Mouse (Mus musculus) MEL (cell line): ENCODE results near the gene Gm10300. TPM values are rescaled to one million over a fixed set of nuclear protein-coding genes. Genes with fewer than 3 reads are reported as not detected.

Experiments
- DNase-seq: peaks from one replicate; pipeline ENCODE4 v3.0.0; 2011; ENCODE audit warnings: low read depth, low spot score
- H3K27ac ChIP-seq: 2 replicates; pipeline ENCODE4 v1.5.1; 2012; ENCODE audit warnings: low read depth, mild to moderate bottlenecking, control low read depth, low read length, moderate library complexity; ENCODE audit not compliant: control insufficient read depth
- H3K27me3 ChIP-seq, 2 experiments: fragments of 150-350 bp in 1 of 2; sonication (generic) in 1 of 2; 2 replicates each; pipeline ENCODE4 v1.6.1; 2012; ENCODE audit warnings: low read length in 2 of 2, mild to moderate bottlenecking in 2 of 2, improper control_type of control experiment in 1 of 2, moderate library complexity in 1 of 2; ENCODE audit not compliant: insufficient read depth in 2 of 2, control insufficient read depth in 1 of 2
- H3K36me3 ChIP-seq, 2 experiments: 2 replicates each; pipeline ENCODE4 v1.6.1; 2012 to 2014; ENCODE audit warnings: low read length in 2 of 2, improper control_type of control experiment in 1 of 2, inconsistent platforms in 1 of 2, mild to moderate bottlenecking in 1 of 2; ENCODE audit not compliant: insufficient read depth in 2 of 2, control insufficient read depth in 1 of 2
- H3K4me1 ChIP-seq, 2 experiments: fragments of 150-350 bp in 1 of 2; sonication (generic) in 1 of 2; 2 replicates each; pipeline ENCODE4 v1.6.1; 2012; ENCODE audit warnings: low read length in 2 of 2, improper control_type of control experiment in 1 of 2, mild to moderate bottlenecking in 1 of 2; ENCODE audit not compliant: insufficient read depth in 2 of 2, control insufficient read depth in 1 of 2
- H3K4me3 ChIP-seq, 2 experiments: fragments of 150-350 bp in 1 of 2; sonication (generic) in 1 of 2; 2 replicates each; pipeline ENCODE4 v1.5.1; 2012; ENCODE audit warnings: low read depth in 2 of 2, low read length in 2 of 2, mild to moderate bottlenecking in 2 of 2, moderate library complexity in 2 of 2, control low read depth in 1 of 2, improper control_type of control experiment in 1 of 2; ENCODE audit not compliant: control insufficient read depth in 1 of 2, insufficient read depth in 1 of 2
- H3K79me2 ChIP-seq: 2 replicates; pipeline ENCODE4 v1.6.1; 2012; ENCODE audit warnings: mild to moderate bottlenecking, low read length, moderate library complexity; ENCODE audit not compliant: control insufficient read depth, poor library complexity, insufficient read depth
- H3K9ac ChIP-seq: 2 replicates; pipeline ENCODE4 v1.6.1; 2012; ENCODE audit warnings: low read depth, mild to moderate bottlenecking, control low read depth, low read length, moderate library complexity; ENCODE audit not compliant: control insufficient read depth, poor library complexity, severe bottlenecking
- H3K9me3 ChIP-seq: fragments of 150-350 bp; sonication (generic); replicated peaks from 2 replicates; pipeline ENCODE4 v1.6.1; 2012; ENCODE audit warnings: mild to moderate bottlenecking, low read length, improper control_type of control experiment, moderate library complexity; ENCODE audit not compliant: insufficient read depth
- CHD1 ChIP-seq: IDR thresholded peaks from 2 replicates; pipeline ENCODE4 v1.6.1; 2012; ENCODE audit warnings: low read depth, mild to moderate bottlenecking, inconsistent platforms, low read length, improper control_type of control experiment
- CHD2 ChIP-seq: IDR thresholded peaks from 2 replicates; pipeline ENCODE4 v1.6.1; 2011; ENCODE audit warnings: low read length, improper control_type of control experiment
- CTCF ChIP-seq, 3 experiments: IDR thresholded peaks in 2 of 3; conservative IDR thresholded peaks in 1 of 3; 2 replicates each; pipeline ENCODE4 v1.5.1; 2011 to 2012; ENCODE audit warnings: low read length in 3 of 3, low read depth in 2 of 3, mild to moderate bottlenecking in 2 of 3, improper control_type of control experiment in 1 of 3, inconsistent platforms in 1 of 3, mixed read lengths in 1 of 3, moderate library complexity in 1 of 3; ENCODE audit not compliant: control insufficient read depth in 1 of 3, insufficient read depth in 1 of 3, poor library complexity in 1 of 3, severe bottlenecking in 1 of 3
- E2F4 ChIP-seq: IDR thresholded peaks from 2 replicates; pipeline ENCODE4 v1.6.1; 2011; ENCODE audit warnings: low read depth, low read length, improper control_type of control experiment, borderline replicate concordance
- EP300 ChIP-seq, 2 experiments: IDR thresholded peaks; 2 replicates each; pipeline ENCODE4 v1.6.1; 2011; ENCODE audit warnings: improper control_type of control experiment in 2 of 2, low read length in 2 of 2, low read depth in 1 of 2, mild to moderate bottlenecking in 1 of 2
- ETS1 ChIP-seq: IDR thresholded peaks from 2 replicates; pipeline ENCODE4 v1.6.1; 2012; ENCODE audit warnings: low read depth, mild to moderate bottlenecking, inconsistent platforms, low read length, improper control_type of control experiment, moderate library complexity
- GATA1 ChIP-seq: IDR thresholded peaks from 2 replicates; pipeline ENCODE4 v1.6.1; 2011; ENCODE audit warnings: low read depth, low read length, improper control_type of control experiment
- HCFC1 ChIP-seq: IDR thresholded peaks from 2 replicates; pipeline ENCODE4 v1.6.1; 2012; ENCODE audit warnings: low read depth, mild to moderate bottlenecking, inconsistent platforms, low read length, improper control_type of control experiment, moderate library complexity
- MAFK ChIP-seq: IDR thresholded peaks from 2 replicates; pipeline ENCODE4 v1.6.1; 2011; ENCODE audit warnings: low read depth, mild to moderate bottlenecking, low read length, improper control_type of control experiment, borderline replicate concordance
- MAX ChIP-seq: IDR thresholded peaks from 2 replicates; pipeline ENCODE4 v1.6.1; 2011; ENCODE audit warnings: low read length, improper control_type of control experiment
- MAZ ChIP-seq: IDR thresholded peaks from 2 replicates; pipeline ENCODE4 v1.6.1; 2012; ENCODE audit warnings: low read depth, mild to moderate bottlenecking, inconsistent platforms, low read length, improper control_type of control experiment
- MXI1 ChIP-seq: IDR thresholded peaks from 2 replicates; pipeline ENCODE4 v1.6.1; 2011; ENCODE audit warnings: mild to moderate bottlenecking, low read depth, low read length, improper control_type of control experiment
- MYC ChIP-seq: IDR thresholded peaks from 2 replicates; pipeline ENCODE4 v1.6.1; 2011; ENCODE audit warnings: low read depth, mild to moderate bottlenecking, low read length, improper control_type of control experiment, moderate library complexity
- NELFE ChIP-seq: IDR thresholded peaks from 2 replicates; pipeline ENCODE4 v1.6.1; 2011; ENCODE audit warnings: low read depth, low read length, improper control_type of control experiment
- POLR2A ChIP-seq, 2 experiments: IDR thresholded peaks; 2 replicates each; pipeline ENCODE4 v1.6.1; 2011 to 2012; ENCODE audit warnings: low read length in 2 of 2, mild to moderate bottlenecking in 2 of 2, control low read depth in 1 of 2, improper control_type of control experiment in 1 of 2, low read depth in 1 of 2, moderate library complexity in 1 of 2; ENCODE audit not compliant: control insufficient read depth in 1 of 2, insufficient read depth in 1 of 2, poor library complexity in 1 of 2
- POLR2AphosphoS5 ChIP-seq: IDR thresholded peaks from 2 replicates; pipeline ENCODE4 v1.6.1; 2012; ENCODE audit warnings: low read depth, borderline replicate concordance, mild to moderate bottlenecking, inconsistent platforms, low read length, moderate library complexity, mixed read lengths
- SIN3A ChIP-seq: IDR thresholded peaks from 2 replicates; pipeline ENCODE4 v1.6.1; 2012; ENCODE audit warnings: low read length, improper control_type of control experiment, inconsistent platforms
- UBTF ChIP-seq: IDR thresholded peaks from 2 replicates; pipeline ENCODE4 v1.6.1; 2012; ENCODE audit warnings: low read depth, mild to moderate bottlenecking, inconsistent platforms, low read length, improper control_type of control experiment, moderate library complexity, borderline replicate concordance; ENCODE audit not compliant: insufficient read depth
- ZC3H11A ChIP-seq: IDR thresholded peaks from 2 replicates; pipeline ENCODE4 v1.6.1; 2012; ENCODE audit warnings: low read depth, mild to moderate bottlenecking, inconsistent platforms, low read length, improper control_type of control experiment
- ZMIZ1 ChIP-seq: IDR thresholded peaks from 2 replicates; pipeline ENCODE4 v1.6.1; 2012; ENCODE audit warnings: low read depth, mild to moderate bottlenecking, inconsistent platforms, low read length, improper control_type of control experiment, moderate library complexity
- polyA plus RNA-seq, 2 experiments: library from polyadenylated mRNA; stranded (reverse) in 1 of 2; unstranded in 1 of 2; fragments of >175 nt in 1 of 2; fragments of >200 nt in 1 of 2; gene quantifications; 2 replicates each; pipeline versions ENCODE4 v1.2.1 to v1.2.4; 2012; ENCODE audit warnings: low replicate concordance in 2 of 2, low read depth in 1 of 2; ENCODE audit not compliant: insufficient read length in 2 of 2, insufficient read depth in 1 of 2, missing spikeins in 1 of 2
- total RNA-seq: library from RNA; depleted of rRNA; stranded (reverse); fragments of 300-350 nt; gene quantifications from 2 replicates; pipeline ENCODE4 v1.2.3, GENCODE M21; 2012

The Gm10300 gene
- total and polyA plus RNA-seq, 3 experiments: 0.18 to 0.46 TPM; not detected in 1

GRCm38 (mm10) chr4:132025738-132026527 is 48.6 kb upstream of the Gm10300 start (continued):
- TF ChIP-seq ZC3H11A: no peak
- TF ChIP-seq MAFK: no peak
- no peak for TF ChIP-seq NELFE
- TF ChIP-seq, all 39 proteins: peak for 9

GRCm38 (mm10) chr4:132027167-132027566 is 47.3 kb upstream of the Gm10300 start:
- Histone ChIP-seq H3K9ac (no peak overlapping the region), H3K27me3 (no peaks in the 10 kb centered on the region), H3K9me3 (no peaks in the 10 kb centered on the region), H3K79me2 (peaks cover 9% of the 10 kb centered on the region), H3K36me3 (peaks cover 0 to 45% of the 10 kb centered on the region in 2 experiments), H3K27ac (peak overlapping the region; percentile 18; the same call in 1 of the 2 replicates), H3K4me3 (no peak overlapping the region), H3K4me1 (peaks cover 23 to 45% of the 10 kb centered on the region in 2 experiments)
- DNase-seq: peak; percentile 57
- TF ChIP-seq ETS1 (peak; percentile 33; the same call in 1 of the 2 replicates), MXI1 (peak; percentile 57), SIN3A (peak; percentile 51), GATA1 (no peak), POLR2A (IDR thresholded peaks at IDR 0.05; ENCODE audit: control insufficient read depth in 1 of 2, insufficient read depth in 1 of 2, low read depth in 1 of 2, low read length in 2 of 2, poor library complexity in 1 of 2) (no peak), MAX (0 out of 2 replicates have a peak, but pooled peaks have one; percentile 7), ZMIZ1 (no peak), EP300 (IDR thresholded peaks at IDR 0.05; ENCODE audit: low read depth in 1 of 2, low read length in 2 of 2) (peak in 1 of 2 experiments; percentile 14; a peak in 1 of 4 replicates), MYC (peak; percentile 41; the same call in 1 of the 2 replicates)

DNA sequence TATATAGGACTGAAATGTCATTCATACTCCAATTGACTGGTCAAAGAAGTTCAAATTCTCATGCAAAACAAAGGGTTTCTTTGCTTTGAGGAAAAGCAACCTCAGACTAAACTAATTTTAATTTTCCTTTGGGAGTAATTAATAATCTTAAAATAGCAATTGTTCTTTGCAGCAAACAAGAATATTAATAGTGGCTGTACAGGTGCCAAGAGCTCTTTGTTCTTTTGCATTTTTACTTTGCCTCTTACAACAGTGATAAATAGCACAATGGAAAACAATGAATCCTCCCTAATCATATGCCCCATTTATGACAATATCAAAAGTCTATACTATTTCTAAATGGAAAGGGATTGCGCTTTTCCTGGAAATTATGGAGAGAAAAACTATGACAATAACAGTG is 46.7 kb upstream of the Gm10300 start:
- no peaks in the 10 kb centered on the region for H3K9me3 ChIP-seq
- H3K4me3 ChIP-seq: no peak overlapping the region
- peaks cover 0 to 43% of the 10 kb centered on the region in 2 experiments for H3K36me3 ChIP-seq
- no peak for DNase-seq
- peaks cover 12% of the 10 kb centered on the region for H3K79me2 ChIP-seq
- H3K4me1 ChIP-seq: peaks cover 23 to 42% of the 10 kb centered on the region in 2 experiments
- H3K27ac ChIP-seq: no peak overlapping the region
- TF ChIP-seq ZC3H11A (no peak), UBTF (no peak), HCFC1 (no peak), GATA1 (no peak), MXI1 (no peak), MYC (no peak), MAX (no peak), MAZ (no peak), POLR2AphosphoS5 (no peak), CHD2 (no peak), ETS1 (no peak), CHD1 (no peak), E2F4 (no peak), CTCF (IDR thresholded peaks at IDR 0.05 in 2 of 3, conservative IDR thresholded peaks at IDR 0.05 in 1 of 3; ENCODE audit: control insufficient read depth in 1 of 3, insufficient read depth in 1 of 3, low read depth in 2 of 3, low read length in 3 of 3, poor library complexity in 1 of 3, severe bottlenecking in 1 of 3) (no peak)
- no peaks in the 10 kb centered on the region for H3K27me3 ChIP-seq
- no peak overlapping the region for H3K9ac ChIP-seq
